Mouse (Mus musculus) embryonic facial prominence, embryonic 10.5 days (tissue): ENCODE results near the gene Sf3a3. TPM values are rescaled to one million over a fixed set of nuclear protein-coding genes. Genes with fewer than 3 reads are reported as not detected.

ENCODE experiments used
- DNase-seq: peaks from one replicate; pipeline ENCODE4 v3.0.0-alpha.2; 2017; ENCODE audit warnings: low spot score
- H3K27ac ChIP-seq: fragments of 300-500 bp; sonication (generic); replicated peaks from 2 replicates; pipeline ENCODE4 v1.5.1; 2016; ENCODE audit warnings: mild to moderate bottlenecking
- H3K27me3 ChIP-seq: fragments of 300-500 bp; sonication (generic); replicated peaks from 2 replicates; pipeline ENCODE4 v1.6.1; 2016; ENCODE audit warnings: low read depth, mild to moderate bottlenecking; ENCODE audit not compliant: poor library complexity, severe bottlenecking
- H3K36me3 ChIP-seq: fragments of 300-500 bp; sonication (generic); replicated peaks from 2 replicates; pipeline ENCODE4 v1.6.1; 2016; ENCODE audit warnings: mild to moderate bottlenecking, moderate library complexity
- H3K4me1 ChIP-seq: fragments of 300-500 bp; sonication (generic); 2 replicates; pipeline ENCODE4 v1.6.1; 2016
- H3K4me3 ChIP-seq: fragments of 300-500 bp; sonication (generic); 2 replicates; pipeline ENCODE4 v1.5.1; 2016; ENCODE audit warnings: mild to moderate bottlenecking, moderate library complexity
- H3K9me3 ChIP-seq: fragments of 300-500 bp; sonication (generic); 2 replicates; pipeline ENCODE4 v1.6.1; 2016; ENCODE audit warnings: mild to moderate bottlenecking
- WGBS: fragments of 180-500 bp; shearing (Covaris S2); methylation state at CpG from one replicate; pipeline ENCODE4 v1.1.7; 2016; 5-methylcytosine and 5-hydroxymethylcytosine counted together
- polyA plus RNA-seq: library from polyadenylated mRNA; unstranded; fragments of >200 nt; fragmentation: Nextera tagmentation; extraction: Ambion mirVana; gene quantifications from 2 replicates; pipeline ENCODE4 v1.2.1, GENCODE M21; 2016

The Sf3a3 gene
- polyA plus RNA-seq, 1 experiment from 2014 or later, result 265 TPM

DNA sequence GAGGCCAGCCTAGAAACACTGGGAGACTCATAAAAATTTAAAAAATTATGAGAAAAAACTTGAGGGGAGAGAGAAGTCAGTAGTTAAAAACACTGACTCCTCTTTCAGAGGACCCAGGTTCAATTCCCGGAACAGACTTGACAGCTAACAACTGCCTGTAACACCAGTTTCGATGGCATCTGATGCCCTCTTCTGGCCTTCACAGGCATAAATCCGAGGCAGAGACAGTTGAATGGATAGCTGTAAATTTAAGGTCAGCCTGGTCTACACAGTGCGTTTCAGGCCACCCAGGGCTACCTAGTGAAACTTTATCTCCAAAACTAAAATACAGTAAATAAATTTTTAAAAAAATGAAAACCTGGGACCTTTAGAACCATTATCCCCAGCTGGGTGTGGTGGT lies 29.6 kb upstream of the Sf3a3 start:
- peaks cover 91% of the 10 kb centered on the region for H3K36me3 ChIP-seq
- 80% methylated on average over 4 of the region's 4 CpGs for WGBS
- H3K27ac ChIP-seq, result no peak overlapping the region
- H3K27me3 ChIP-seq, result no peaks in the 10 kb centered on the region
- no peaks in the 10 kb centered on the region for H3K9me3 ChIP-seq
- DNase-seq, result no peak
- H3K4me1 ChIP-seq, result no peaks in the 10 kb centered on the region
- no peak overlapping the region for H3K4me3 ChIP-seq

DNA sequence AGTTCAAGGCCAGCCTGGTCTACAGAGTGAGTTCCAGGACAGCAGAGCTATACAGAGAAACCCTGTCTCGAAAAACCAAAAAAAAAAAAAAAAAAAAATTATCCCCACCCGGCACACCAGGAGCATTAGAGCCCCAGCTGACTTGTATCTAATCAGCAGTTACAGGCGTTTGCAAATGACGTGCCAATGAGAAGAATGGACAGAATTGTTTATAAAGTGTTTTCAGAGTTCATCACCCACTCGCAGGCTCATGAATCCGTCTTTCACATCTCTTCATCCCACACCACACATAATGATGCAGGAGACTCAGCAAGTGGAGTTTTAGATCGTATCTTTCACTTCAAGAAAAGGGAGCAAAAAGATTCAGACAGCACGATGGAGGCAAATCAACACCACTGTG lies 29.1 kb upstream of the Sf3a3 start:
- H3K36me3 ChIP-seq, result peaks cover 86% of the 10 kb centered on the region
- 90% methylated on average over 8 of the region's 8 CpGs for WGBS
- H3K4me3 ChIP-seq, result no peak overlapping the region

DNA sequence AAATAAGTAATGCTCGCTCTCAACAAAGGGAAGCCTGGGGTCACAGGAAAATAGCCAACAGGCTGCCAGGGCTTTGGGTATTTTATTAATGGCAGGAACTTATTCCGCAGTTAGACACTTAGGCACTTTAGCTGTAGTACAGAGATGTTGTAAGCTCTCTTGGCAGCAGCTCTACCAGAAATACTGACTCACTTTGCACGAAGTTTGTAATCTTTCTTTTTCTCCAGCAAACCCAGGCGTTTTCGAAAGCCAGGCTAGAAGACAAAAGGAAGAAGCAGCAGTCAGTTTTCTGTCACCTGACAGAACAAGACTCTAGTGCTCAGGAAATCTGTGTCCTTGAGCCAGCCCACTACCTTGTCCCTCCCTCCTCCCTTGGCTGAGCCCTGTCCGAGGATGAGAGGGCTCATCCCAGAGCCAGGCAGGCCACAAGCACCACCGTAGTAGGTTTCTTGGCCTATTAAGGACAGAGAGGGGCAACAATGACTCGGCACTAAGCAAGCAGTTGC lies 28.6 kb upstream of the Sf3a3 start:
- H3K4me3 ChIP-seq, result no peak overlapping the region
- WGBS, result 91% methylated on average over 8 of the region's 8 CpGs
- peaks cover 5% of the 10 kb centered on the region for H3K4me1 ChIP-seq
- DNase-seq, result no peak
- no peak overlapping the region for H3K27ac ChIP-seq
- H3K9me3 ChIP-seq, result no peaks in the 10 kb centered on the region
- H3K36me3 ChIP-seq, result peaks cover 81% of the 10 kb centered on the region
- H3K27me3 ChIP-seq, result no peaks in the 10 kb centered on the region

More for the DNA sequence above, 29.1 kb upstream of the Sf3a3 start:
- Histone ChIP-seq H3K27me3 (no peaks in the 10 kb centered on the region), H3K9me3 (no peaks in the 10 kb centered on the region), H3K27ac (no peak overlapping the region), H3K4me1 (no peaks in the 10 kb centered on the region; the same call in 1 of the 2 replicates)
- DNase-seq, result no peak

- peaks cover 29% of the 10 kb centered on the region for H3K36me3 ChIP-seq
- no peaks in the 10 kb centered on the region for H3K9me3 ChIP-seq
- 91% methylated on average over 8 of the region's 8 CpGs for WGBS
- H3K27ac ChIP-seq, result no peak overlapping the region
- H3K4me1 ChIP-seq, result peaks cover 34% of the 10 kb centered on the region
- DNase-seq, result no peak
- H3K27me3 ChIP-seq, result peaks cover 19% of the 10 kb centered on the region
- 0 out of 2 replicates have a peak overlapping the region, but pooled peaks have one; percentile 11 for H3K4me3 ChIP-seq
Observed at GRCm38 (mm10) chr4:124691455-124691854, 23.1 kb upstream of the Sf3a3 start.

- H3K4me1 ChIP-seq, result peaks cover 35% of the 10 kb centered on the region
- WGBS, result 72% methylated on average over 3 of the region's 3 CpGs
- peak overlapping the region; percentile 88; the same call in 1 of the 2 replicates for H3K27ac ChIP-seq
Observed at GRCm38 (mm10) chr4:124692416-124692861, 22.1 kb upstream of the Sf3a3 start.

GRCm38 (mm10) chr4:124693135-124693894 lies 21.3 kb upstream of the Sf3a3 start, which contains the start of gene Utp11:
Utp11 (minus strand) TSS chr4:124693600.
- Histone ChIP-seq H3K9me3 (no peaks in the 10 kb centered on the region), H3K27me3 (peaks cover 19% of the 10 kb centered on the region), H3K27ac (peak within 1 kb of the TSS; percentile 88), H3K4me1 (peaks cover 35% of the 10 kb centered on the region), H3K4me3 (peak within 1 kb of the TSS; percentile 77), H3K36me3 (peaks cover 13% of the 10 kb centered on the region)
- 1% methylated on average over 43 of the region's 43 CpGs for WGBS
- DNase-seq, result peak; percentile 90

More at GRCm38 (mm10) chr4:124692416-124692861, 22.1 kb upstream of the Sf3a3 start:
- Histone ChIP-seq H3K9me3 (no peaks in the 10 kb centered on the region), H3K27me3 (peaks cover 19% of the 10 kb centered on the region), H3K4me3 (peak overlapping the region; percentile 77), H3K36me3 (peaks cover 22% of the 10 kb centered on the region)
- DNase-seq, result no peak

GRCm38 (mm10) chr4:124694572-124694971 lies 20.0 kb upstream of the Sf3a3 start:
- DNase-seq, result no peak
- 80% methylated on average over 2 of the region's 2 CpGs for WGBS
- Histone ChIP-seq H3K27ac (no peak overlapping the region), H3K36me3 (peaks cover under 1% of the 10 kb centered on the region), H3K4me1 (peaks cover 43% of the 10 kb centered on the region), H3K4me3 (no peak overlapping the region), H3K9me3 (no peaks in the 10 kb centered on the region), H3K27me3 (peaks cover 19% of the 10 kb centered on the region)

DNA sequence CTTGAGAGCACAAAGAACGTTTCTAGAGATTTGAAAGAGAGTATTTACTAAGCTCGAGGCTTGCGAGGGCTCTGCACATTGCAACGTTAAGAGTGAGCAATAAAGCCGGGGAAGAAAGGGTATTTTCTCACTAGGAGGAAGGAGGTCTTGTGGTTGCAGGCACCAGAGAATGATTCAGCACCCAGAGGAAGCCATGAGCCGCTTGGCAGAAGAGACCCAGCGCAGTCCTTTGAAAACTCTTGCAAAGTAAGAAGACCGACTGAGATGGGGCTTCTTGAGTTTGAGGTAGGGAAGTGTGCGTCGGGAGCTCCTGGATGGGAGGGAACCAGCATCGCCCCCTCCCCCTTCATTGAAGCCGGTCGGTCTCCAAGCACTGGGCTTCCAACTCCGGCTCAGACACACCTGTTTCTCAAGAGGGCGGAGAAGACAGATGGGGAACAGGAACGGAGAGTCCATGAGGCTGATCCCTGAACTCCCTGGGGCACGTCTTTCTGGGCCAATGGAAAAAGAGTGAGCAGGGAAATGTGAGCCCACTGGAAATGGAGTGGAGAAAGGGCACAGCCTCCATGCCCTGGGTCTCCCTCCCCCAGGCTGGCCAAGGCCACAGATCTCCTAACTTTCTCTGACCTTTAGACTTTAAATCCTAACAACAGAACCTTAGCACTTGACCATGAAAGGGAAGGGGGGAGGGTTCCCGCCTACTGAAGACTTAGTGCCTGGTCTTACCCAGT lies 18.6 kb upstream of the Sf3a3 start:
- H3K36me3 ChIP-seq, result no peaks in the 10 kb centered on the region; the same call in none of the 2 replicates
- H3K27me3 ChIP-seq, result peaks cover 19% of the 10 kb centered on the region
- H3K9me3 ChIP-seq, result no peaks in the 10 kb centered on the region
- peak overlapping the region; percentile 60 for H3K27ac ChIP-seq
- peaks cover 52% of the 10 kb centered on the region for H3K4me1 ChIP-seq
- WGBS, result 11% methylated on average over 18 of the region's 18 CpGs
- DNase-seq, result peak; percentile 41
- H3K4me3 ChIP-seq, result peak overlapping the region; percentile 25

DNA sequence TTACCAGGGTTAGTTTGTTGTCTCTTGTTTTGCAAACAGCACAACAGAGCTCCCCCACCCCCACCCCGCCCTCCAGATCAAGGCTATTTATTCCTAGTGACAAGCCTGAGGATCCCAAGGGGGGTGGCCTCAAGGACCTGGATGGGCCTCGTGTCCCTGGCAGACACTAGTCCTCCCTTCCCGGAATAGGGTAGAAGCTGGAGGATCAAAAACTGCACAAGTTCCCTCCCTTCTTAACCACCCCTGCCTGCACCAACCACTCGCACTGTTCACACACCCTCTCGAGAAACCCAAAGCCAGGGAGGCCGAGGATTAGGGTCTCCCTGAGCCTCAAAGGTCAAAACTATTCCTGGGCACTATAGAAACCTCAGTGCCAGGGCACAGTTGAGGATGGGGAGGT lies 14.8 kb upstream of the Sf3a3 start:
- no peak for DNase-seq
- peaks cover 24% of the 10 kb centered on the region for H3K27me3 ChIP-seq
- H3K27ac ChIP-seq, result peak overlapping the region; percentile 98
- H3K4me1 ChIP-seq, result peaks cover 73% of the 10 kb centered on the region
- peak overlapping the region; percentile 95 for H3K4me3 ChIP-seq
- H3K36me3 ChIP-seq, result no peaks in the 10 kb centered on the region; the same call in 1 of the 2 replicates
- H3K9me3 ChIP-seq, result no peaks in the 10 kb centered on the region
- WGBS, result 5% methylated on average over 6 of the region's 6 CpGs

GRCm38 (mm10) chr4:124700248-124700971 lies 14.2 kb upstream of the Sf3a3 start, which contains the start of gene Fhl3:
Fhl3 (plus strand) TSS chr4:124700701.
- peak; percentile 94 for DNase-seq
- no peaks in the 10 kb centered on the region for H3K9me3 ChIP-seq
- H3K4me3 ChIP-seq, result peak within 1 kb of the TSS; percentile 95
- peaks cover 3% of the 10 kb centered on the region for H3K36me3 ChIP-seq
- H3K4me1 ChIP-seq, result peaks cover 77% of the 10 kb centered on the region
- H3K27me3 ChIP-seq, result peaks cover 18% of the 10 kb centered on the region
- peak within 1 kb of the TSS; percentile 98 for H3K27ac ChIP-seq
- under 1% methylated on average over 58 of the region's 59 CpGs for WGBS

GRCm38 (mm10) chr4:124701052-124701845 lies 13.3 kb upstream of the Sf3a3 start:
- peak; percentile 61 for DNase-seq
- Histone ChIP-seq H3K36me3 (peaks cover 11% of the 10 kb centered on the region), H3K4me3 (peak overlapping the region; percentile 95), H3K27ac (peak overlapping the region; percentile 98), H3K4me1 (peaks cover 77% of the 10 kb centered on the region), H3K9me3 (no peaks in the 10 kb centered on the region), H3K27me3 (peaks cover 9% of the 10 kb centered on the region)
- 1% methylated on average over 22 of the region's 22 CpGs for WGBS
